Mouse (Mus musculus): ENCODE measurements around the gene H13. TPM values are rescaled to one million over a fixed set of nuclear protein-coding genes. Genes with fewer than 3 reads are reported as not detected.
"Not testable (repeated sequence)": the region's sequence is repeated elsewhere in the genome, so short reads cannot be mapped to it uniquely, and the experiment has no call there.

H13 gene
- total RNA-seq, 2 experiments from 2014 or later = 84.8 to 88.2 TPM

DNA sequence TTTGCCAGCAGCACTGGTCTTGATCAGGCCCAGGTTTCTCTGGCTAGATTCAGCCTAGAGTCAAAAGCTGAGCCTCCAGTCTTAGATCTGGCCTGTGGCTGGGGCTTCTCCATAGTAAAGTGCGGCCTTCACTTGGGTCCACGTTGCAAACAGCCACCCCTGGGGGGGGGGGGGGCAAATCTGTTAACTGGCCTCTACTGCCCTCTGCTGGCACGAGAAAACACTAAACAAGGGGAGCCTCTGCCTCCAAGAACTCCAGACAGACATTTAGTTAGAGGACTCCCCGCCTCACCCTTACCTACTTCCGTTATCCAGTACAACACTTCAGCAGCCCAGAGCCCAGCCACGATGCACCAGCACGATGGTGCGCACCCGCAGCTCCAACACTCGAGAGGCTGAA lies 11.9 kb upstream of the H13 start:
- peak in 1 of 2 experiments; percentile 38 for DNase-seq (ENCODE audit: low spot score in 2 of 2)

DNA sequence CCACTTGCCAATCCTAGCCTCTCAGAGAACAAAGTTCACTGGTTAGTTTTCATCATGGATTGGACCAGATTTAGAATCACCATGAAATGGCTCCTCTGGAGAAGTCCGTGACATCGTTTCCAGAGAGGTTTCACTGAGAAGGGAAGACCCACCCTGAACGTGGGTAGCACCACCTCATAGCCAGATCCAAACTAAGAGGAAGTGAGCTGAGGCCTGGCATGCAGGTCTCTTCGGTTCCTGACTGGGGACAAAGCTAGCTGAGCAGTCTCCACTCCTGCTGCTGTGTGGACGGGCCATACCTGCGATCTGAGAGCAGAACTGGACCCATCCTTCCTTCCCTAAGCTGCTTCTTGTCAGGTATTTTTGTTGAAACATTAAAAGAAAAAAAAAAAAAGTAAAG lies 8.1 kb upstream of the H13 start:
- DNase-seq (ENCODE audit: low spot score in 2 of 2) = no peak

DNA sequence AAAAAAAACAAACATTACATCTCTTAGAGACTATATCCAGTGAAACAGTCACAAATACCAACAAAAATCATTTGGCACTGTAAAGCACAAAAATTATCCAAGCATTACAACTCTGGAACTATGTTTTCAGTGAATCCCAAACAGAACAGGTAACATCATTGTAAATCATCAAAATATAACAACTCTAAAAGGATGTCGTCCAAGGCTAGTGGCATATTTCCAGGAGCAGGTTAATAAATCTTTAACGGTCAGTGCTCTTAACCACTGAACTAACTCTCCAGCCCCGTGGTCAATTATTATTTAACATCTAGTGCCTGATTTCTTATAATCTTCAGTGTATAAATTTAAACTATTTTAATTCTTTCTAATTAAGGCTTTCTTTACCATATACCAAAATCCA lies 3.1 kb upstream of the H13 start:
- not testable (repeated sequence) for DNase-seq (ENCODE audit: low spot score in 2 of 2)

DNA sequence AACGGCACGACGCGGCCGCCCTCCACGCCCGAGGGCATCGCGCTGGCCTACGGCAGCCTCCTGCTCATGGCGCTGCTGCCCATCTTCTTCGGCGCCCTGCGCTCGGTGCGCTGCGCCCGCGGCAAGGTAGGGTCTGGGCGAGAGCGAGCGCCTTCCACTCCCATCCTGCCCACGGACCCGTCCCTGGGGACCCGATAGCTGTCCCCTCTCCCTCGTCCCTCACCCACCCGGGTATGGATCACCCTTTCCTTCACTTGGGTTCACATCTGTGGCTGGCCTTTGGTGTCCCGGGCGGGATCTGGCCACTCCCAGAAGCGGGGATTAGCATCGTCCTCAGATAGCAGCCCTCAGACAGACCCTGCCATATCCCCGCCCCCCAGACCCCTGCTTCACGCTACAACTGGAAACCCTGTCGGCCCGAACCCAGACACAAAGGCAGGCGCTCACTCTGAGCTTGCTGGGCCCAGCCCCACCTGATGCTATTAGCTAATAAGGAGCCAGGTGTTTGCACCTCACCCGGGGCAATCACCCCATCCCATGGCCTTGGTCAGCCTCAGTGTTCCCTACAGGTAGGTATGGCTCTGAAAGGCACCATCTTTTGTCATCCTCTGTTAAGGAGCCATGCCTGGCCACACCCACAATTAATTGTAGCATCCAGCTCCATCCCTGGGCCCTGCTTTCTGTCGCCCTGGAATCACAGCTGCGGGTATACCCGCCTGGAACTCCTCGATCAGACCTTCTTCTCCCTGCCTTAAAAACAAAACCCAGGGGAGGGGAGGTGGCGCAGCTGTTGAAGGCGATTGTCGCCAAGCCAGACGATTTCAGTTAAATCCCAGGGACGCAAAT lies 601 bp downstream of the H13 start:
- DNase-seq (ENCODE audit: low spot score in 2 of 2) = peak; percentile 29 to 64

DNA sequence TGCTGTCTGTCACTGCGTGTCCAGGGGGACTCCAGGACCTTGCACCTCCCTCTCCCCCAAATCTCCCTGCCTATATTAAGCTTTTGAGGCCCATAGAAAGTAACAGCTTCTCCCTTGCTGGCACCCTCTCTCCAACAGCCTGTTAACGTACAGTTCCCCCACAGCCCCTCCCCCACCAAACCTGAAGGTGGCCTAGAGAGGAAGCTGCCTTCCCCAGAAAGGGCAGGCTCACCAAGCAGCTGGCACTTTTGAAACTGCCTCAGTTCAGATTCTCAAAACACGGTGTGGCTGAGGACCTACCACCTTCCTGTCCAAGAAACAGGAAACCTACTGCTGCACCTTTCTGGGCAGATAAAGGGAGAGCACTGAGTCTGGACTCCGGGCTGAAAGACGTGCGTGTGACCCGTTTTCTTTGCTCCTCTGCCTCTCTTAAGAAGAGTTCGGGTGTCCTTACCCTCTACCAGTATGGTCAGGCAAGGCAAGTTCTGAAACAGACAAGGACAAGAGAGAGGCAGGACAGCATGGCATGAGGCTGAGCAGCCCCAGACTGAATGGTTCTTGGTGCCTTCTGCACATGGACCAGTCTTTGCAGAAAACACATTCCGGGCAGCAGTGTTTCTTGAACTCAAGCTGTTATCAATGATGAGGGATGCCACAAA lies 1.9 kb downstream of the H13 start:
- no peak for DNase-seq (ENCODE audit: low spot score in 2 of 2)

DNA sequence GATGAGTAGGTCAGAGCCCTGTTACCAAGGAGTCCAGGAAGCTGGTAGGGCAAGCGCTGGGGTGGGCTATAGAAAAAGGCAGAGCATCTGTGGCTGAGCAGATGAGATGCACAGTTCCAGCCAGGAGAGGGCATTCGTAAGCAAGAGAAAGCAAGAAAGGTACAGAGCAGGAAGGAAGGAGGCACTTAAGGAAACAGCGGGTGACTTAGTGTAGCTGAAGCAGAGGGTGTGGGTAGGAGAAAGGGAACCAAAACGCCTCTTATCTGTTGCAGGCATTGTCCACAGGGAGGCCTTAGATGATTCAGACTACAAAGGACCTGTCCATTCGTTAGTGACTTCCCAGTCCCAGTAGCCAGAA lies 2.4 kb downstream of the H13 start:
- DNase-seq (ENCODE audit: low spot score in 2 of 2) = no peak

DNA sequence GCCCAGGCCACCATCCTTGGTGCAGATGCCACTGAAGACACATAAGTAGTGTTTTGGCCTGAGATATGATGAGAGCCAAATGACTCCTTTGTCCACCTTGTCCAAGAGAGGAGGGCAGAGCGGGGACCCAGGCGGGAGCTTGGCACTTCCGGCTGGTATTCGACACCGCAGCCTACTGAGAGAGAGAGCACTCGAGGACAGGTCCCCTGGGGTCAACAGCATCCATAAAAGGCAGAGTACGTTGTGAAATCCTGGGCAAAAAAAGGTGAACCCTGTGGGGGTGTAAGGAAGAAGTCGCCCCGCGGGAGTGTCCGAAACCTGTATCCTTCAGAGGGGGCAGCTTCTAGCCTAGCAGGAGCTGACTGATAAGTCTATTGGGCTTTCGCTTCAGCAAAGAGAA lies 2.9 kb downstream of the H13 start:
- no peak for DNase-seq (ENCODE audit: low spot score in 2 of 2)

DNA sequence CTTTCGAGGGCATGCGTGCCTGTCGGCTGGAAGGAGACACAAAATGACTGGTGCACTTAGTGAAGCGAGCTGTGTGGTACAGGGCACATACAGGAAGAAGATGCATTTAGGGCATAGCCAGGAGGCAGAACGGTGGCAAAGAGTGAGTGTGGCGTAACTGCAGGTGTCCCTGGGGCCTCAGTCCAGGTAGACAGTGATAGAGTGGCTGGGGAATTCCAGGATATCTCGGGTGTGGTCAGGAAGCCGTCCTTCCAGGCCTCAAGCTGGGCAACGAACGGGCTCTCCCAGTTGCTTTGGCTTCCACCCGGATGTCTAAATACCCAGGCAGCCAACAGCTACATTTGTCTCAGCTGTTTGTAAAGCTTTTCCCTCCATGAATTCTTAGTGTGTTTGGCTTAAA lies 4.9 kb downstream of the H13 start:
- DNase-seq (ENCODE audit: low spot score in 2 of 2) = no peak

DNA sequence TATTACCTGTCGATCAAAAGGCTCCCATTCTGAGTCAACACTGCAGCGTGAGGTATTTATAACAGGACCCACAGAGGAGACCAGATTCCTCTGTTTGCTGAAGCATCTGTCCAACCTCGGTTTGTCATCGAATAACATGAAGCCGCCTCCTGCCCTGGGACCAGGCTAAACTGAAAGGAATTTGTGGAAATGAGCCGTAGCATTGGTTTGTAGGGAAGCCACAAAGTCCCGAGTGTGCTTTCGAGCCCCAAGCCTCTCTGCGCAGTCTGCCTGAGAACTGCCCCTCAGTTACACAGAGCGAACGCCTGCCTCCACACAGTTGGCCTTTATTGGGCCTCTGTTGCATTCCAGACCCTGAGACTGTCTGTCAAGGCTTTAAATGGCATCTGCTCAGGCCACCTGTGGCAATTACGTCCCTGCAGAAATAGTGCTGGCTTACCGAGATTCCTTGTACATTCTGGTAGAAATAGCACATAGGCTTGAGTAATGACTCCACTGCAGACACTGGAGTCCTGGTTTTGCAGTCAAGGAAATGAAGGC lies 6.1 kb downstream of the H13 start:
- no peak for DNase-seq (ENCODE audit: low spot score in 2 of 2)

DNA sequence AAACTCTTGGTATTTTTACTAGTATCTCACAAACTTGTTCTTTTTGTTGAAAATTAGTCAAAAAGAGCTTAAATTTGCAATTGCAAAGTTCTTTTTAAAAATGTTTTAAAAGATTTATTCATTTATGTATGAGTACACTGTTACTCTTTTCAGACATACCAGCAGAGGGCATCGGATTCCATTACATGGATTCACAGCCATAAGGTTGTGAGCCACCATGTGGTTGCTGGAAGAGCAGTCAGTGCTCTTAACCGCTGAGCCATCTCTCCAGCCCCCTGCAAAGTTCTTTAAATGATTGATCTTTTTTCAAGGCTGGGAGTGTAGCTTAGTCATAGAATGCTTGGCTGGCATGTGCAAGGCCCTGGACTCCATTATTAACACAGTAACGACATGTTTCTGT lies 9.0 kb downstream of the H13 start:
- DNase-seq (ENCODE audit: low spot score in 2 of 2) = no peak

DNA sequence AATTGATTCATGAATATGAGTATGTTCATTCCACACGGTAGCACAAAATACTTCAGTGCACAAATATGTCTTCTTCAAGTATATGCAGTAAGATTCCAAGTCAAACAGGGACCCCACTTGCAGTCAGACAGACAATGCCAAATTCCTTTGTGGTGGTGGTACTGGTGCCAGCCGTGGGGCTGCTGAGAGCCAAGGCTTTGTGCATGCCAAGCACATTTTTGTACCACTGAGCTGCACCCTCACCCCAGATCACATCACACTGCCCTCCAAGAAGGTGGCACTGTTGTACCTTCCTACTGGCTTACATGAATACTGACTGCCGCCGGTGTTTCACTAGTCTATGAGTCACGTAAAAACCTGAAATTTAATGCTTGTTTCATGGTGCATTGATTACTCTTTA lies 9.7 kb downstream of the H13 start:
- no peak for DNase-seq (ENCODE audit: low spot score in 2 of 2)

DNA sequence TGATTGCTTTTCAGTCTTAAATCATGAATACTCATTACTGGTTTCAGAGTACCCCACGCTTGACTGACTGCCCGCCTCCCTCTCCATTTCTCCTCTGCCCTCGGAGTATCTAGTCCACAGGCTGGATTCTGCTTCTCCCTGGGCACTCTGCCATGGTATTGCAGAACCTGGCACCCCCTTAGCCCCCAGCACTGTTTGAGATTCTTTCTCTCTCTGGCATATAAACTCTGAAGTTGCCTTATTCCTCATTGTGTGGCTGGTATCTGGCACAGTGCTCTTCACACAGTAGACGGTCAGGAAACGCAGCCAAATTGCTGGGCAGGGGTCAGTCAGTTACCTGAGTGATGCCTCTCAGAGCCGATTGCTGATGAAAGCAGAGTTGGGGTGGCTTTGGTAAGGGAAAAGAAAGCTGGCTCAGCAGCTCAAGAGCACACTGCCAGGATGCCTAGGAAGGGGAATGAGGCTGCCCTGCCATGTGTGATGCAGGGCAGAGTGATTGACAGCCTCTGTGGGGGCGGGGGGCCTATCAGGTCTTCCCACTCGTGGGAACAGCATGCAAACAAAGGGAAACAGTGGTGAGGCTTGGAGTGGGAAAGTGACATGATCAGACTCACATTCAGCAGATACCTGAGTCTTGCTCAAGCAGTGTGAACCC lies 10.6 kb downstream of the H13 start:
- DNase-seq (ENCODE audit: low spot score in 2 of 2) = no peak

DNA sequence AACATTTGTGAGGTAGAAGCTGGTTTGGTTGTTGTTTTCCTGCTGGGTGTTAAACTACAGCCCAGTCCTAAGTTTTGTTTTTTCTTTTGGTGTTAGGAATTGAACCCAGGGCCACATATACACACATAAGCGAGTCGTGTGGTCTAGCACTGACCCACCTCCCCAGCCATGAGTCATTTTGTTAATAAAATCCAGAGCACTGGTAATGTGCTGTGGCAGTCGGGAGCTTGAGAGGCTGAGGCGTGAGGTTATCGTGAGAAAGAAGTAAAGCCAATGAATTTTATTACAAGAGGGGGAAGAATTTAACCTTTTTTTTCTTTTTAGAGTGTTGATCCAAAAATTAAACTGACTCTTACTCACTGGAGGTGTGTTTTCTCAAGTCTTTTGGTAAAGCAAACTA lies 13.8 kb downstream of the H13 start:
- no peak for DNase-seq (ENCODE audit: low spot score in 2 of 2)

DNA sequence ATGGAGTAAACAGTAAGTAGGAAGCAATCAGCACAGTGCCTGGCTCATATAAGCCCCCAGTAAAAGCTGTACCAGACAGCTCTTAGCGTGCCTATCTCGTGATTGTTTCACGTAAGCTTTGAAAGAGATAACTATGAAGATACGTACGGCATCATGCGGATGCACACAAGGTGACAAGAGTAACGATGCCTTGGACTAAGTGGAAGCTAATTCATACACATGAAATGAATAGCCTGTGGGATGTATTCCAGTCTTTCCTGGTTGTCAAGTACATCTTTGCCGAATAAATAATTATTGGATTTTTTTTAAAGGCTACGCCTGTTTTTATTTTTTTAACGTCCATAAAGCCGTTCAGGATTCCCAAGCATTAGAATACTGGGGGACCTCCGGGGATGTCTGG lies 17.1 kb downstream of the H13 start:
- DNase-seq (ENCODE audit: low spot score in 2 of 2) = no peak

DNA sequence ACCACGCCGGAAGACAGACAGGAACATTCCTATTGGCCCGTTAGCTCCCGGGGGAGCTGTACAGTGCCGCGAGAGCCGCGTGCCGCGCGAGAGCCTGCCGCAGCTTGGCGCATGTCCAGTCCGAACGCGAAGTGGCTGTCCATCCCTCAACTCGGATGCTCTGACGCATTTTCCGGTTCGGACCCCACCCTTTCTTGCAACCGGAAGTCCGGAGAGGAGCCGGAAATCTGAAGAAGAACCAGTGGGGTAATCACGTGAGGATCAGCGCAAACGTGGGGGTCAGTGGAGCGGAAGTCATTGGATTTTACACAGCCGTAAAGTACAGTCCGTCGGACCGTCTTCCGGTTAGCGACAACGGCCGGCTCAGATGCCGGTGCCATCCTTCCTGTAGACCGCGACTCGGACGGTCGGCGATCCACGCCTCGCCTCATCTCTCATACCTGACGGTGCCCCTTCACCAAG lies 17.6 kb downstream of the H13 start, which contains the start of gene Mcts2:
Mcts2 (plus strand) TSS at position 230 of the 462 bp plus-strand sequence.
- DNase-seq (ENCODE audit: low spot score in 2 of 2) = peak; percentile 89 to 94

DNA sequence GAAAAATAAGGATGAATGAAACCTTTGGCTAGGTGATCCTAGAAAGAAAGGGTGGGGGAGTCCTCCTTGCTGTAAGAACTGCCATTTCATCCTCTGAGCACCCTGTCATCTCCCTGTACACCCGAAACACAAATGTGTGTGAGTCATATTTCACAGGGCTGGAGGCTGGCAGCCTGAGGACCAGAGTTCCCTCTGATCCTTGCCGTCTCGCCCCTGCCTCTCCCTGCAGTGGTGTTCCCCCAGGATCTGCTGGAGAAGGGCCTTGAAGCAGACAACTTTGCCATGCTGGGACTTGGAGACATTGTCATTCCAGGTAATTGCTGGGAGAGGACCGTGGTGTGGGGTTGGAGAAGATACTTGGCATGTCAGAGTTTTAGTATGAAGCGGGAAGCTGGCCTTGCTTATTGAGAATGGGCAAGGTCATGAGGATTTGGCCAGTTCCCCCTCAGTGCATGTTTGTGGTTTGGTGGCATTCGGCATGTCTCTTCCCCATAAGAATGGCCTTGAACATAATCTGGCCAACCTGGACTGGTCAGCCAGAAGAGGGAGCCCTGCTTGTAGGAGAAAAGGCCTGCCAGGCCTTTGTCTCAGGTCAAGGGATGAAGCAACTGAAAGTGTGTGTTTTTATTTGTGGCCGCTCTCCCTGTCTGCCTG lies 22.4 kb downstream of the H13 start:
- no peak for DNase-seq (ENCODE audit: low spot score in 2 of 2)

DNA sequence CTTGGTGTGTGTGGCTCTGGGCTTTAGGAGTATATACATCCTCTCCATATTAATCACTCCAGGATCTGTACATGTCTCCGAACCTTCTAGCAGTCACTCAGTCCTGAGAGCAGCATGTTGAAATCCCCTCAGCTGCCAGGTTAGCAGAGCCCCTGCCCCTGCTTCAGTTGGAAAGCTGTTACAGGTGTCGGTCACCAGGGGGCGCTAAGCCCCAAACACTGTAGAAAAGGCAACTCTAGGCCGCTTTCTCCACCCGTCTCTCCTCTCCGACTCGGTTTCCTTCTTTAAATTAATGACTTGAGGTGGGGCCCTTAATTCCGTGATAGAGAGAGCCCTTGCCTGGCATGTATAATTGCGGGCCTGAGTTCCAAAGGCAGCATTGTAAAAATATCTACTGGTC lies 24.0 kb downstream of the H13 start:
- DNase-seq (ENCODE audit: low spot score in 2 of 2) = peak in 1 of 2 experiments; percentile 69

DNA sequence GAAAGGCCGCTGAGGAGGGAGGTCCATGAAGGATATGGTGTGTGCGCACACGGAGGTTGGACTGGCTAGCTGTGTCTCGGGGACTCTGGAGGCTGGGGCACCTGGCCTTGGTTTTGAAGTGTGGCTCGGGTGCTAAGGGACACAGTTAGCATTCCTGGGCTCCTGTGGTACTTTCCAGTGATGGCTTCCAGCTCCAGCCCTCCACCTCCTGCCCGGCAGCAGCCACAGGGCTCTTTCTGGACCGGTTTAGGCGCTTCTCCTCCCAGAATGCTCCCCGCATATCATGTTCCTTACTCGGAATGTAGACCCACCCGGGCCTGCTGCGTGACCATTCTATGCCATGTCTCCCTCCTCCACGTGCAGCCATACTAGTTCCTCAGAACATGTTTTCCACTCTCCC lies 24.5 kb downstream of the H13 start:
- no peak for DNase-seq (ENCODE audit: low spot score in 2 of 2)

DNA sequence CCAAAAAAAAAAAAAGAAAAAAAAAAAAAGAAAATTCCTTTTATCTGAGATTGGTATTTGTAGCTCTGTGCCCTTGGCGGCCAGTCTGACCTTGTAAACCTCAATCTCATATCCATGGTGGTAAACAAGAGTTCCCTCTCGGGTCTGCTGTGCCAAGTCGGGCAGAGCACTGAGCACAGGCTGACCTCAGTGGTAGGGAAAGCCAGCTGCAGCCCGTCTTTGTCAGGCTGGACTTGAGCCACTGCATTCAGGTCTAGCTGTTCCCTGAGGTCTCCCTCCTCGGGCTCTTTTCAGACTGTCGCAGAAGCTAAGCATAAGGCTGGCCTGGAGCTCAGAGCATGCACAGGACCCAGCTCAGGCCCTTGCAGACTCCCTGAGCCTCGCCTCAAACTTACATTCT lies 25.4 kb downstream of the H13 start:
- no peak for DNase-seq (ENCODE audit: low spot score in 2 of 2)

DNA sequence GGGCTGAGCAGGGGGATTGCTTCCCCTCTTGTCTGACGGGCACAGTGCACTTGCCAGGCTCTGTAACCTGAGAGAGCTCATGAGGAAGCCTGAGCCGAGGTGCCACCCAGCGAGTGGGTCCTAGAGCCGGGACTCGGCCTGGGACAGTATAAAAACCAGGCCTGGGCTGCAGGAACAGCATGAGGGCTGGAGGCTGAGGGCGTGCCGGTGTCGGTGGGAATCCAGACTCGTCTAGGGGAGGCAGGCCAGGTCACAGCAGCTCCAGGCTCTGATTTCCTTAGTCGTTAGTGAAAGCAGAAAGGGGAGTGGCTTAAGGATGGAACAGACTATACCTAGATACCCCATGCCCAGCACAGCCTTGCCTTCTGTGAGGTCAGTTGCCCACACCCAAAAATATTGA lies 26.8 kb downstream of the H13 start:
- no peak for DNase-seq (ENCODE audit: low spot score in 2 of 2)

DNA sequence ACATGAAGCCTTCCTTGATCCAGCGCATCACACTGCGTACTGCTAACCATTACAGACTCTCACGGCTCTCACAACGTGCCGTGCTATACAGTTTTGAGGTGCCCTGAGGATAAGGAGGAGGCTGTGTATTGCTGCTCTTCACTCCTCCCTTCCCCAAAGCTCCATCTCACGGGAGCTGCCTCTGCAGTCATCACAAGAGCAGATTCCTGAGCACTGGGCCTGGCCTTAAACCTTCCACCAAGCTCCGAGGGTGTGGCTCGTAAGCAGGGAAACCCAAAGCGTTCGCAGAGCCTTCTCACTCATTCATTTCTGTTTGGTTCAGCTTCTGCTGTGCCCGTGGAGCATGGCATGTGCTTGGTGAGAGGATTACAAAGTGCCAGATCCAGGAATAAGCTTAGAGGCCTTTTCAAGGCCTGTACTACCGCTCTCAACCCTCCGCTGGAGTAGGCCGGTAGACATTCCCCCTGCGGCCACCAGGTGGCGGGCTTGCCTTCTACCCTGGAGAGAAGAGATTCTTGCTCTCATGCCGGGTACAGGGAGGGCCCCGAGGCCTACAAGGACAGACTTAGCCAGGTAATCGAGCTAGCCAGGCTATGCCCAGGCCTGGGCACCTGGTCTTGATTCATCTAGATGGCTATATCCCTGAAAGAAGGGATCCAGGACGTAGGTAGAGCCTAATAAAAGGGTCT lies 27.4 kb downstream of the H13 start:
- DNase-seq (ENCODE audit: low spot score in 2 of 2) = peak; percentile 90 to 91
